Mouse (Mus musculus): ENCODE data around the gene A4galt.
"Not testable (repeated sequence)": the region's sequence is repeated elsewhere in the genome, so short reads cannot be mapped to it uniquely, and the experiment has no call there.

The A4galt gene

DNA sequence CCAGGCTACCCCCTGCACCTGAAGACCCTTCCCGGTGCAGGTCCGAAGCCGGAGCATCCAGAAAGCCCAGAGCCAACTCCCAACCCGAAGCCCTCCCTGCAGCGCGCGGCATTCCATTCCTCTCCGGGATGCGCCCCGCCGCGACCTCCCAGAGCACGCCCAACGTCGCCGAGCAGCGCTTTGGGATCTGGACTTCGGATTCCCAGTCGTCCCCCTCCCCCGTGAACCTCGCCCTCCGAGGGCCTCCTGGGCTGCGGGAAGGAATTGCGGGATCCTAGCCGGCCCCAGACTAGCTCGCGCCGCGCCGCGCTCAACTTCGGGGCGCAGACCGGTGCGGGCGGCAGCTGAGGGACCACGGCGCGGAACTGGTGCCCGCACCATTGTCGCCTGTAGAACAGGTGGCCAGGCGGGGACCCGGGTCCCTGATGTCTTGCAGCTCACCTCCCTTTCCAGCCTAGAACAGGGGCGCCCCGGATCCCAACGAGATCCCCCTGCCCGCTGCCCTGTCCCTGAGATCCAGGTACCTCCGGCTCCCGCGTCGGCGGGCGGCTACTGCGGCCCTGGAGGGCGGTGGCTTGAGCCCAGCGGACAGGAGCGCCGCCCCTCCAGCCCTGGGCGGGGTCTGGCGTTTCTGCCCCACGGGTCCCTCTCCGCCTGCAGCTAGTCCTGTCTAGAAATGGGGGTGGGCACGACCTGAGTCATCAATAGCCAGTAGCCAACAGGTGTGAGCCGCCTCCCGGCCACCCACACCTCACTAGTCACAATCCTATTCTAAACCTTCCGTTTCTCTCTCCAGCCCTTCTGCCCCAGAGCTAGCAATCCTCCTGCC, at the start of gene A4galt:
TSS of gene A4galt (minus strand) at position 599 of the 829 bp plus-strand sequence.
- peak; percentile 34 for DNase-seq (ENCODE audit: low spot score)

- DNase-seq (ENCODE audit: low spot score): no peak
Observed at GRCm38 (mm10) chr15:83299916-83300582, 48.5 kb upstream of the A4galt start.

DNA sequence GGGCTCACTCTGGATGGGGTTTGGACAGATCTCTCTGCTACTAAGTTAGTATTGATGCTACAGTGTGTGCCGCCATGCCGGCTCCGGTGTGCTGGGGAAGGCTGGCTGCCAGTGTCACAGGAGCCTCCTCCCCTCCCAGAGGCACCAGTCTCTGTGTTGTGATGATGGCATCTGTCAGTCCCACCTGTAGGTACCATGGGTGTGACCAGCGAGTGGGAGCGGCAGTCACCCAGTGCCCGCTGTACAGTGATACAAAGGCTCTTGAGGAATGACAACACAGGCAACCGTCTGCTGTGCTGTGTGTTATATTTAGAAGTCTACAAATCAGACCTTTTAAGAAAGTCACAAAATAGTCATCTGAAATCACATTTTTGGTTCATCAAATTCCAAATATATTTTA, 47.9 kb upstream of the A4galt start:
- DNase-seq (ENCODE audit: low spot score): no peak

DNA sequence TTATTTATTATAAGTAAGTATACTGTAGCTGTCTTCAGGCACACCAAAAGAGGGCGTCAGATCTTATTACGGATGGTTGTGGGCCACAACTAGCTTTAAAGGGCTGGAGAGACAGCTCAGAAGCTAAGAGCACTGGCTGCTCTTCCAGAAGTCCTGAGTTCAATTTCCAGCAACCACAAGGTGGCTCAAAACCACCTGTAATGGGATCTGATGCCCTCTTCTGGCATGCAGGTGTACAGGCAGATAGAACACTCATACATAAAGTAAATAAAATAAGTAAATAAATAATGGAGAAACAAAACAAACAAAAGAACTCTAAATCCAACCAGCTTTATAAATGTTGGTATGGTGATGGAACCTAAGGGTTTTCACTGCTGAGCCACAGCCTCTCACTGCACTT, 47.2 kb upstream of the A4galt start:
- no peak for DNase-seq (ENCODE audit: low spot score)

DNA sequence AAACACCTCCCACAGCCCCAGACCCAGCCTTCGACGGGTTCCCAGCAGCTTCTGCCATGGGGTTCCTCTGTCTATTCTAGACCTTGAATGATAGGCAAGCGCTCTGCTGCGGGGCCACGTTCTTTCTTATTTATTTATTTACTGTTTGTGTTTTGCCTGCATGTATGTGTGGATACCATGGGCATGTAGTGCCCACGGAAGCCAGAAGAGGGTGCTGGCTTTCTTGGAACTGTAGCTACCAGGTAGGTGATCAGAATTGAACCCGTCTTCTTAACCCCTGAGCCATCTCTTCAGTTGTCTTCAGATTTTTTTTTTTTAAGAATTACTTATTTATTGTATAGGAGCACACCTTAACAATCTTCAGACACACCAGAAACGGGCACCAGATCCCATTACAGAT, 46.7 kb upstream of the A4galt start:
- DNase-seq (ENCODE audit: low spot score): no peak

DNA sequence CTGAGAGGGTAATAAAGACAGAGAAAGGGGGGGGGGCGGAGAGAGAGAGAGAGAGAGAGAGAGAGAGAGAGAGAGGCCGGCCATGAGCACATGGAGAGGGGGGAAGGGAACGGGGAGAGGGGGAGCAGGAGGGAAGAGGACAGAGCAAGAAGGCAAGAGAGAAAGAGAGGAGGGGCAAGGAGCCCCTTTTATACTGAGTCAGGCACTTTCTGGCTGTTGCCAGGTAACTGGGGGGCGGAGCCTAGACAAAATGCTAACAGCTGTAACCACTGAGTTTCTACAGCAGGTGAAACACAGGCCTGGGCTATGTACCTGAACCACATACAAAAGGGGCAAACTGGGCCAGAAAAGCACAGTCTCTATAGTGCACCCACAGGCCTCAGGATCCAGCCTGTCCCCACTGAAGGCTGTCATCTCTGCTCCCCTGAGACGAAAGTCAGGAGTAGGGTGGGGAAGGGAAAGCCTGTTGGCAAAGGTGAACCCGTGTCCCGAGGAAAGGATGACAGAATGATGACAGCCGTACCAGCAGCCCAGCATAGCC, 45.3 kb upstream of the A4galt start:
- DNase-seq (ENCODE audit: low spot score): no peak

DNA sequence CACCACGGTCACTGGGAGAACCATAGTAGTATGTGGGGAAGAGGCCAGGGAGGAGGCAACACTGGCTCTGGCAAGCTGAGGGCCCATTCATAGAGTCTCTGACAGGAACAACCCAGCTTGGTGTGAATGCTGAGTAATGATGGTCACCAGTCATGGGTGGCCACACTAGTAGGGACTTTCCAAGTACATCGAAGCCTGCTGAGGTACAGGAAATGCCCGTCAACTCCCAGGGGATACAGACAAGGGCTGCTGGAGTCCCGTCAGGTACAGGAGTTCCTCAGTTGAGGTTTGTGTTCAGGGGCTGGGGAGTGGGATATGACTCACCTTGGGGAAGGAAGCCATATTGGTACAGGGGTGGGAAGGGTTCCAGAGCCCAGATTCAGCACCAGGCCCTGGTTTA, 44.5 kb upstream of the A4galt start:
- no peak for DNase-seq (ENCODE audit: low spot score)

GRCm38 (mm10) chr15:83294954-83295353, 43.4 kb upstream of the A4galt start:
- no peak for DNase-seq (ENCODE audit: low spot score)

DNA sequence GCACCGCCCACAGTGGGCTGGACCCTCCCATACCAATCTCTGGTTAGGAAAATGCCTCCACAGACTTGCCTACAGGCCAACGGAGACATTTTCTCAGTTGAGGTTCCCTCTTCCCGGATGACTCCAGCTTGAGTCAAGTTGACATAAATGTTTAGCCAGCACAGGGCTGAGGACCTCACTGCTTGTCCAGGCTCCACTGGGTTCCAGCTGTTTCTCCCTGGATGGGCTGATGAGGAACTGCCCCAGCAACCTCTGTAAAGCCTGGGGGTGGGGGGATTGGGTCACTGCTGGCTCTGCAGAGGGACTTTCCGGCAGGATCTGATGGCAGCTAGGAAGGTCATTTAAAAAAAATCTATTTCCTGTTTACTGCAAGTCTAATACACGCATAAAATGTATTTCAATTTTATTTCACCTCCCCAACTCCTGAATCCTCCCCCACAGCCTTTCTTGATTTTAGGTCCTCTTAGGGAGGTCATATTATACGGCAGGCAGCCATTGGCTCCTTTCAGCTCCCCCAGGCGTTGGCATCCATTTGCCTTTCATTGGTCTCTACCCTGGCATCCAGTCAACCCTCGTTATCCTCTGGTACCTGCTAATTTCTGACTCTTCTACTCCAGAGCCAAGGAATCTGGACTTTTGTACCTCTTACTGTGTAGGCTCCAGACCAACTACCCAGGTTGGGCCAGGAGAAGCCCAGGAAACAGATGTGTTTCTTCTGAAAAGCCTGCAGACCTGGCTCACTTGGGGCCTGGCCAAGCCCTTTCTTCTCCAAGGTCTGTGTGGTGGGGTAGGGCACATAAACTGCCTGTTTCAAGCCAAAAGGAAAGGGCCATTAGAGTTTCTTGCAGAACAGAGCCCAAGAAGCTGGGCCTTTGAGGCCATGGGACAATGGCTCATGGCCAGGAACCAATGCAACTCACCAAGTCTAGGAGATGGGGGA, 42.4 kb upstream of the A4galt start:
- DNase-seq (ENCODE audit: low spot score): no peak

DNA sequence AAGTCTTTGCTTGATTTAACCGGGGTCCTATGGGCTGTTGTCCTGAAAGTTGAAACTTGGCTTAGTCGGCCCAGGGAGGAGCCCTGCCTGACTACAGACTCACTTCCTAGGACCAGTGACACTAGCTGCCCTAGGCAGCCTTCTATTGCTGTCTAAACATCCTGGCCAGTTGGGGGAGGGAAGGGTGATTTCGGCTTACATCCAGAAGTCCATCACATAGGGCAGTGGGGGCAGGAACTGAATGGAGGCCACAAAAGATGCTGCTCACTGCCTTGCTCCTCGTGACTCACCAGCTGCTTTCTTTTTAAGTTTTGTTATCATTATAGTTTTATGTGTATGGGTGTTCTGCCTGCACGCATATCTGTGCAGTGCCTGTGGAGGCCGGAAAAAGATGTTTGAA, 41.6 kb upstream of the A4galt start:
- DNase-seq (ENCODE audit: low spot score): no peak

GRCm38 (mm10) chr15:83292261-83293056, 40.9 kb upstream of the A4galt start:
- no peak for DNase-seq (ENCODE audit: low spot score)

- no peak for DNase-seq (ENCODE audit: low spot score)
Observed at GRCm38 (mm10) chr15:83290899-83291298, 39.3 kb upstream of the A4galt start.

- no peak for DNase-seq (ENCODE audit: low spot score)
Observed at GRCm38 (mm10) chr15:83284828-83285227, 33.3 kb upstream of the A4galt start.

DNA sequence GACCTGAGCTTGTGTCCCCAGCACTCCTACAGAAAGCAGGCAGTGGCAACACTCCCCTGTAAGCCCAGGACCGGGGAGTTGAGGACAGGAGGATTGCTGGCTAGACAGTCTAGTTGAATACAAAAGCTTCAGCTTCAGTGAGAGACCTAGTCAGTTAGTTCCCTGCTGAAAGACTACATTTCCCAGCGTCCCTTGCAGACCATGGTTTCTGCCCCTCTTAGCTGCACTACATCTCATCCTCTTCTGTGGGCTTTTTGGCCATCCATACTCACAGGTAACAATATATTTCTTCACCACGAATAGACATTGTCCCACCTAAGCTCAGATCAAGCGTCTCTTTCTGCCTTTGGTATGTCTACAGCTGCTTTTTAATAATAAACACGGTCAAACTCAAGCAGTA, 30.8 kb upstream of the A4galt start:
- DNase-seq (ENCODE audit: low spot score): no peak

GRCm38 (mm10) chr15:83281303-83281702, 29.7 kb upstream of the A4galt start:
- DNase-seq (ENCODE audit: low spot score): no peak

GRCm38 (mm10) chr15:83278579-83278978, 27.0 kb upstream of the A4galt start:
- DNase-seq (ENCODE audit: low spot score): no peak

- peak; percentile 24 for DNase-seq (ENCODE audit: low spot score)
Observed at GRCm38 (mm10) chr15:83277451-83277850, 25.9 kb upstream of the A4galt start.

DNA sequence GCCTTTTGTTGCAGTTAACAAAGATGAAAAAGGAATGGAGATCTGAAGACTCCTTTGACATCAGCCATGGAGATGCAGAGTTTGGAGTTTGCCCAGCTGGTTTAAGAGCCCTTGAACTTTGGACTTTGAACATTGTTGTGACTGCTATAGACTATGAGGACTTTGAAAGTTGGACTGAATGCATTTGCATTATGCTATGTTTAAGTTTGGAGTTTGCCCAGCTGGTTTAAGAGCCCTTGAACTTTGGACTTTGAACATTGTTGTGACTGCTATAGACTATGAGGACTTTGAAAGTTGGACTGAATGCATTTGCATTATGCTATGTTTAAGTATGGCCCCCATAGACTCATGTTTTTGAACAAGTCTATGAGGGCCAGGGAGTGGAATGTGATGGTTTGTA, 22.7 kb upstream of the A4galt start:
- DNase-seq (ENCODE audit: low spot score): not testable (repeated sequence)

DNA sequence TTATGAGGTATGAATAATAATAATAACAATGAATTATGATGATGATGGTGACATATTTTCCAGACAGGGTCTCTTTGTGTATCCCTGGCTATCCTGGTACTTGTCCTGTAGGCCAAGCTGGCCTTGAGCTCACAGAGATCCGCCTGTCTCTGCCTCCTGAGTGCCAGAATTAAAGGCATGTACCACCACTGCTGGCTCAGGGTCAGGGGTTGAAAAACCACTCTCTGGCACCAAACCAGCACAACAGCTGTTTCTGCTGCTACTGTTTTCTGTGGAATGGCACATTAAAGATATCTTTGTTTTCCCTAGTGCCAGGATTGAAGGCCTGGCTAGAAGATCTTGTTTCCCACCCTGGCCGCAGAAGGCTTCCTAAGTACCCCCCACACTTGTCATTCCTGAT, 21.4 kb upstream of the A4galt start:
- no peak for DNase-seq (ENCODE audit: low spot score)

DNA sequence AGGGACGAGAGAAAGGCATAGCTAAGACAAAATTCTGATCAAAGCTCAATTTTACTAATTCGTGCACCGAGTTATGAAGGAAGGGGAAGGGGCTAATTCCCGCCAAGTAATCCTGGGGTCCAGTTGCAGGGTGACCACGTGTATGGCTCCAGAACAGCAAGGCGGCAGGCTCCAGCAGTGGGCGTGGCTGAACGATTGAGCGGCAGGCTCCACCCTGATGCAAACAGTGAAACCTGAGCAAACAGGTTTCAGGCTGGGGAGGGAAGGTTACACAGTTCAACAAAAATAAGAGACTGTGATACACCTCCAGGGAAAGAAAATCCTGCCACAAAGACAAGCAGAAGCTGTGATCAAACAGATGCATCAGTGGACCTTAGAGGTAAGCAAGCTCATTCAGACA, 19.6 kb upstream of the A4galt start:
- not testable (repeated sequence) for DNase-seq (ENCODE audit: low spot score)

GRCm38 (mm10) chr15:83269985-83270384, 18.4 kb upstream of the A4galt start:
- not testable (repeated sequence) for DNase-seq (ENCODE audit: low spot score)

All from retina, embryonic 14.5 days (tissue).